Mouse (Mus musculus) forebrain, embryonic 16.5 days (tissue): ENCODE data around the gene Foxe1. TPM values are rescaled to one million over a fixed set of nuclear protein-coding genes. Genes with fewer than 3 reads are reported as not detected.
A peak's percentile ranks its signal among the peaks of the same experiment; 100 is the strongest.

Source experiments
- ATAC-seq: fragments of 200-750 bp; cut with Nextera tagmentation; 2 replicates; pipeline ENCODE4 v1.8.0; 2017; ENCODE audit warnings: mild to moderate bottlenecking, moderate library complexity
- H3K27ac ChIP-seq: fragments of 300-500 bp; sonication (generic); 2 replicates; pipeline ENCODE4 v1.5.1; 2014; ENCODE audit warnings: low read length, control low read depth
- H3K27me3 ChIP-seq: fragments of 300-500 bp; sonication (generic); replicated peaks from 2 replicates; pipeline ENCODE4 v1.6.1; 2014; ENCODE audit warnings: low read length; ENCODE audit not compliant: control insufficient read depth, insufficient read depth
- H3K36me3 ChIP-seq: fragments of 300-500 bp; sonication (generic); 2 replicates; pipeline ENCODE4 v1.6.1; 2014; ENCODE audit not compliant: control insufficient read depth, insufficient read depth
- H3K4me1 ChIP-seq: fragments of 300-500 bp; sonication (generic); replicated peaks from 2 replicates; pipeline ENCODE4 v1.6.1; 2014; ENCODE audit warnings: low read length; ENCODE audit not compliant: control insufficient read depth, insufficient read depth
- H3K4me2 ChIP-seq: fragments of 300-500 bp; sonication (generic); 2 replicates; pipeline ENCODE4 v1.6.1; 2014; ENCODE audit warnings: mild to moderate bottlenecking, low read length, control low read depth
- H3K4me3 ChIP-seq: fragments of 300-500 bp; sonication (generic); replicated peaks from 2 replicates; pipeline ENCODE4 v1.5.1; 2014; ENCODE audit warnings: mild to moderate bottlenecking, low read length, control low read depth
- H3K9ac ChIP-seq: fragments of 300-500 bp; sonication (generic); replicated peaks from 2 replicates; pipeline ENCODE4 v1.6.1; 2014; ENCODE audit warnings: low read depth, low read length, control low read depth
- H3K9me3 ChIP-seq: fragments of 300-500 bp; sonication (generic); 2 replicates; pipeline ENCODE4 v1.6.1; 2016; ENCODE audit warnings: low read length; ENCODE audit not compliant: control insufficient read depth
- WGBS: fragments of 180-500 bp; shearing (Covaris S2); extraction: QIAGEN DNeasy Blood & Tissue Kit; methylation state at CpG from one replicate; pipeline ENCODE4 v1.1.7; 2014; 5-methylcytosine and 5-hydroxymethylcytosine counted together
- polyA plus RNA-seq: library from polyadenylated mRNA; unstranded; fragments of >200 nt; fragmentation: Nextera tagmentation; extraction: Ambion mirVana; gene quantifications from 2 replicates; pipeline ENCODE4 v1.2.1, GENCODE M21; 2015

Foxe1 gene
- polyA plus RNA-seq, 1 experiment from 2014 or later: not detected

- WGBS: 77% methylated on average over 5 of the region's 5 CpGs
Measured at GRCm38 (mm10) chr4:46361258-46361657, 17.8 kb downstream of the Foxe1 start.

GRCm38 (mm10) chr4:46364360-46364759 lies 21.0 kb downstream of the Foxe1 start:
- no peak for ATAC-seq

More at GRCm38 (mm10) chr4:46361258-46361657, 17.8 kb downstream of the Foxe1 start:
- Histone ChIP-seq H3K36me3 (no peaks in the 10 kb centered on the region), H3K27ac (no peak overlapping the region), H3K9ac (no peak overlapping the region), H3K9me3 (no peaks in the 10 kb centered on the region), H3K4me2 (no peak overlapping the region), H3K4me3 (no peak overlapping the region), H3K4me1 (no peaks in the 10 kb centered on the region), H3K27me3 (no peaks in the 10 kb centered on the region)
- ATAC-seq: no peak

GRCm38 (mm10) chr4:46367487-46367959 lies 24.1 kb downstream of the Foxe1 start:
- no peak overlapping the region for H3K4me3 ChIP-seq
- H3K27me3 ChIP-seq: no peaks in the 10 kb centered on the region
- H3K36me3 ChIP-seq: no peaks in the 10 kb centered on the region
- ATAC-seq: peak; percentile 57
- H3K4me1 ChIP-seq: peaks cover 9% of the 10 kb centered on the region
- 0 out of 2 replicates have a peak overlapping the region, but pooled peaks have one; percentile 5 for H3K9ac ChIP-seq
- H3K4me2 ChIP-seq: peak overlapping the region; percentile 26; the same call in 1 of the 2 replicates
- WGBS: 2% methylated on average over 12 of the region's 12 CpGs
- no peaks in the 10 kb centered on the region; the same call in 1 of the 2 replicates for H3K9me3 ChIP-seq
- no peak overlapping the region for H3K27ac ChIP-seq

More at GRCm38 (mm10) chr4:46364360-46364759, 21.0 kb downstream of the Foxe1 start:
- Histone ChIP-seq H3K27ac (no peak overlapping the region), H3K36me3 (no peaks in the 10 kb centered on the region), H3K9ac (no peak overlapping the region), H3K4me2 (no peak overlapping the region), H3K9me3 (no peaks in the 10 kb centered on the region; the same call in 1 of the 2 replicates), H3K4me1 (peaks cover 6% of the 10 kb centered on the region), H3K4me3 (no peak overlapping the region), H3K27me3 (no peaks in the 10 kb centered on the region)
- WGBS: 86% methylated on average over 2 of the region's 2 CpGs

GRCm38 (mm10) chr4:46369070-46369469 lies 25.7 kb downstream of the Foxe1 start:
- Histone ChIP-seq H3K4me2 (no peak overlapping the region), H3K27ac (no peak overlapping the region), H3K36me3 (no peaks in the 10 kb centered on the region), H3K9me3 (no peaks in the 10 kb centered on the region; the same call in 1 of the 2 replicates), H3K27me3 (no peaks in the 10 kb centered on the region), H3K4me3 (no peak overlapping the region), H3K9ac (no peak overlapping the region), H3K4me1 (peaks cover 9% of the 10 kb centered on the region)
- WGBS: 68% methylated on average over 4 of the region's 4 CpGs
- ATAC-seq: no peak

GRCm38 (mm10) chr4:46370406-46370805 lies 27.0 kb downstream of the Foxe1 start:
- peaks cover 12% of the 10 kb centered on the region for H3K4me1 ChIP-seq
- H3K4me2 ChIP-seq: no peak overlapping the region
- no peaks in the 10 kb centered on the region for H3K36me3 ChIP-seq
- no peak overlapping the region for H3K4me3 ChIP-seq
- no peaks in the 10 kb centered on the region; the same call in 1 of the 2 replicates for H3K9me3 ChIP-seq
- ATAC-seq: no peak
- H3K9ac ChIP-seq: no peak overlapping the region
- H3K27me3 ChIP-seq: no peaks in the 10 kb centered on the region
- 56% methylated on average over 6 of the region's 6 CpGs for WGBS
- H3K27ac ChIP-seq: no peak overlapping the region

GRCm38 (mm10) chr4:46371030-46371429 lies 27.6 kb downstream of the Foxe1 start:
- Histone ChIP-seq H3K9me3 (no peaks in the 10 kb centered on the region; the same call in 1 of the 2 replicates), H3K4me2 (peak overlapping the region; percentile 44), H3K4me3 (peak overlapping the region; percentile 22; the same call in 1 of the 2 replicates), H3K27ac (no peak overlapping the region), H3K9ac (peak overlapping the region; percentile 49), H3K36me3 (no peaks in the 10 kb centered on the region), H3K27me3 (no peaks in the 10 kb centered on the region), H3K4me1 (peaks cover 12% of the 10 kb centered on the region)
- ATAC-seq: peak; percentile 64
- under 1% methylated on average over 19 of the region's 19 CpGs for WGBS

DNA sequence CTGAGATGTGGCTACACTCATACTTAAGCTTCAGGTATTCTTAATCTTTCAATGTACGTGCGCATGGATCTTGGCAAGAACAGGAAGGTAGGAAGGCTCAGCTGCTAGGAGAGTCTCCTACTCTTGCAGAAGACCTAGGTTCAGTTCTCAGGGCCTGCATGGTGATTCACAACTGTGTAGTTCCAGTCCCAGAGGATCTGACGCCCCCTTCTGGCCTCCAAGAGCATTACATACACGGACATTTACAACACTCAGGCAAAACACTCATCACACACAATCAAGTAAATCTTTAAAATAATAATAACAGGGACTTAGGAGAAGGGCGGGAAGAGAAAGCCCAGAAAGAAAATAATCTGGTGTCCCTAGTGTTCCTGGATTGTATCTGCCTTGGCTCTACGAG lies 31.0 kb downstream of the Foxe1 start:
- Histone ChIP-seq H3K4me1 (peaks cover 7% of the 10 kb centered on the region), H3K4me2 (peak overlapping the region; percentile 55), H3K27ac (no peak overlapping the region), H3K27me3 (no peaks in the 10 kb centered on the region), H3K4me3 (no peak overlapping the region; the same call in 1 of the 2 replicates), H3K9ac (no peak overlapping the region), H3K36me3 (peaks cover 13% of the 10 kb centered on the region; the same call in 1 of the 2 replicates), H3K9me3 (no peaks in the 10 kb centered on the region)
- ATAC-seq: no peak
- WGBS: 55% methylated on average over 6 of the region's 6 CpGs

- whole genome bisulfite sequencing: 18% methylated on average over 22 of the region's 22 CpGs
- H3K27ac ChIP-seq: no peak overlapping the region
- H3K36me3 ChIP-seq: peaks cover 16% of the 10 kb centered on the region; the same call in 1 of the 2 replicates
- peak; percentile 47; the same call in 1 of the 2 replicates for ATAC-seq
- H3K9ac ChIP-seq: peak overlapping the region; percentile 39; the same call in 1 of the 2 replicates
- no peaks in the 10 kb centered on the region for H3K9me3 ChIP-seq
- no peaks in the 10 kb centered on the region for H3K27me3 ChIP-seq
- peak overlapping the region; percentile 40 for H3K4me3 ChIP-seq
- H3K4me1 ChIP-seq: peaks cover 7% of the 10 kb centered on the region
- H3K4me2 ChIP-seq: peak overlapping the region; percentile 55
Measured at GRCm38 (mm10) chr4:46374869-46375368, 31.5 kb downstream of the Foxe1 start.

- Histone ChIP-seq H3K27ac (peak overlapping the region; percentile 88), H3K4me2 (peak overlapping the region; percentile 79), H3K27me3 (no peaks in the 10 kb centered on the region), H3K4me3 (peak overlapping the region; percentile 75), H3K9ac (peak overlapping the region; percentile 89), H3K9me3 (no peaks in the 10 kb centered on the region), H3K36me3 (peaks cover 6% of the 10 kb centered on the region; the same call in 1 of the 2 replicates), H3K4me1 (peaks cover 4% of the 10 kb centered on the region)
- WGBS: 42% methylated on average over 5 of the region's 5 CpGs
- ATAC-seq: no peak
Measured at GRCm38 (mm10) chr4:46388556-46388955, 45.1 kb downstream of the Foxe1 start.
